Mouse (Mus musculus): ENCODE data around the gene Il1r1.
A peak's percentile ranks its signal among the peaks of the same experiment; 100 is the strongest.
"Not testable (repeated sequence)": the region's sequence is repeated elsewhere in the genome, so short reads cannot be mapped to it uniquely, and the experiment has no call there.

Il1r1 gene

DNA sequence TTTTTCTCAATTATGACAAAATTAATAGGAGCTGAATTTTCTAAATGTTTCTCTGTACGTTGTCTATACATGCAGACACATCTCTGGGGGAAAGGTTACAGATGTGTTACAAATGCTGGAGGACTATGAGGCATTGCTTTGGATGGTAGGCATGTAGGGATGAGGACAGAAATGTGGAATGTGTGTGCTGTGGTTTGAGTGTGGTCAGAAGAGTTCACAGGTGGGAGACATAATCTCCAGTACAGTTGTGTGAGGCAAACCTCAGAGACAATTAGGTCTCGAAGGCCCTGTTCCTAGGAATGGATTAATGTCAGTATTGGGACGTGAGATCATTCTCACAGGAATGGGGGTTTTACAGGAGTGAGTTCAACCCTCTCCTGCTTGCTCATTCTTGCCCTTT, 47.3 kb downstream of the Il1r1 start:
- DNase-seq = no peak

DNA sequence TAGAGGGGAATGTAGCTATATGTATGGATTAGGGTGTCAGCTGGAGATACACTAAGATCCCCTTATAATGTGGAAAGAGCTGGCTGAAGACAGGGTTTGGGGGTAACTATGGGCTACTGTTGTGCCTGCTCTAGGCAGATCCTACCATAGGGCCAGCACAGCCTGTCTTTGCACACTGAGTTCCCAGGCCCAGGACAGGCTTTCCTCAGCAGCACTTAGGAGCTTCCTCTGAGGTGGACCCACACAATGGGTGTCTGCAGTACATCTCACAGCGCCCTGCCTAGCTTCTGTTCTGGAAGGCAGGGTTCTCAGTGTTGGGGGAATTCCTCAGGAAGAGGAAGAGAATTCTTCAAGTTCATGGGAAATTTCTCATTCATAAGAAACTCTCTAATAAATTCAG, 48.6 kb downstream of the Il1r1 start:
- no peak for DNase-seq

DNA sequence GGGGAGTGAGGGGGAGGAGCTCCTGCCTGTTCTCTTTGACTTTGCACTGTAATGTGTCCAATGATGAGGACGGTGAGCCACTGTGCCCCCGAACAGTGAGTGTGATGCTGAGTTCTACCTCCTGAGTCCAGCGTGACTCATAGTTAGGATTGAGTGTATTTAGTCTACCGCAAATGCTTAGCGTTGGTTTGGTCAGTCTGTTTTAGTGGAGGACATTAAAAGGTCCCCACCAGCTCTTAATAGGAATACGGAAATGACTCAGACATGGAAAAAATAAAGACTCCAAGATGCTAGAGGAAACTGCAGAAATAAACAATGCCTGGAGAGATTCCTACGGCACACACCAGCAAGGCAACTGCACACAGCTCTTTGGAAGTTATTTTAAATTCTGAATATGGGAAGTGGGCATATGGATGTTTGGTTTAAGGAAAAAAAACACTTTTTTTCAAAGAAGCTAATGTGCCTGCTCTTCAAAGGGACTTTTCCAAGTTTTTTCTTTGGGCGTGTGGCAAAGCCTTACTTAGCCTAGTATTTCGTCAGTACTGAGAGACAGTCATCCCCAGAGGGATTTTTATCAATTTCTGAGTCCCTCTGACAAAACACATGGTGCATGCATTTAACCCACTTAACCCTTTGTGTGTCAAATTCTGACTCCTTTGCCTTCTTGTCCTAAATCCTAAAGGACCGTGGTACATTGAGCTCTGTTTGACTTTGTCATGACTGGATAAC, 50.6 kb downstream of the Il1r1 start:
- DNase-seq = no peak

DNA sequence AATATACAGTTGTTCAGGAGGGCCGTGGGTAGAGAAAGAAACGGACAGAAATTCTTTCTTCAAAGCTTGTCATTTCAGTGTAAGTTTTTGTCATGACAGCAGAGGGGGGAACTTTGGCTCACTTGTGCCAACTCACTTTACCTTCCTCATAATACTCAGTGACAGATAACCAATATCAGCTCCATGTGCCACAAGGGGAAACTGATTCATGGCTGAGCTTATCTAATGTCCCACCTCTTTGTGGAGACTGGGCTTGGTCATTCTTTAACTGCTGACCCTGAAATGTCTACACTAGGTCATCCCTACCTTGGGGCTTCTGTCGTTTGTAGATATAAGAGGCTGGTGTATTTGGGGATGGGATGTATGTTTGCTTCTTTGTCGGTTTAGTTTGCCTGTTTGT, 53.1 kb downstream of the Il1r1 start:
- no peak for DNase-seq

DNA sequence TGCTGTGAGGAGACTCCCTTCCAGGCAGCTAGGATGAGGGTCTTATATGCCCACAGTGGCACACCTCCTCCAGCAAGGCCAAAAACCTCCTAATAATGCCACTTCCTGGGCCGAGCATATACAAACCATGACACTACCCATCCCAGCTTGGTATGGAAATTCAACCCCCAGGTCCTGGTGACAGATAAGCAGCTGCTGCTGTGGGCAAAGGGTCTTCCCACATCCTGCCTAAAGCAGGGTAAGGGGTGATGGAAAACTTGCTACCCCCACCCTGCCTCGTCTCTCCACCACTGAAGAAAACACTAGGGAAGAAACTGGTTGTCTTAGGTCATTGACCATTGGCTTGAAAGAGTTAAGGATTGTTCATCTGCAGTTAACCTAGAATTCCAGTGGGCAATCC, 53.8 kb downstream of the Il1r1 start:
- no peak for DNase-seq

GRCm38 (mm10) chr1:40279182-40279743, 54.4 kb downstream of the Il1r1 start:
- peak in 1 of 2 experiments; percentile 43 for DNase-seq

GRCm38 (mm10) chr1:40281950-40282349, 57.1 kb downstream of the Il1r1 start:
- DNase-seq = no peak

- DNase-seq = no peak
Measured at GRCm38 (mm10) chr1:40282394-40282793, 57.5 kb downstream of the Il1r1 start.

DNA sequence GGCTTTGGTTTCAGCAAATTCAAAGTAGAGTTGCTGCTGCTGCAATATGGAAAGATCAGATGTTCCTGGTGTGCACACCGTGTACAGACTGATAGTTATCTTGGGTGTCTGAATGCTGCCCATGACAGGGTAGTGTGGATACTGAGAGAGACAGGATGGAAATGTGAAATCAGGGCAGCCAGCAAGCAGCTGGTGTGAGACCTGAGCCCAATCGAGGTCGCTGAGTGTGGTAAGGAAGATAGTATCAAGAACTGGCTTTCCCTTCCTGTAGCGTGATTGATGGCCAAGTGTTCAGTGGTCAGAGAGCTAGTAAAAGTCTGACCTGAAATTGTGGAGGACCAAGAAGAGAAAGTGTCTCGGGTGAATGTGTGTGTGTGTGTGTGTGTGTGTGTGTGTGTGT, 59.1 kb downstream of the Il1r1 start:
- no peak for DNase-seq

- DNase-seq = no peak
Measured at GRCm38 (mm10) chr1:40290489-40291255, 65.8 kb downstream of the Il1r1 start.

- DNase-seq = no peak
Measured at GRCm38 (mm10) chr1:40292231-40292630, 67.4 kb downstream of the Il1r1 start.

- no peak for DNase-seq
Measured at GRCm38 (mm10) chr1:40293891-40294290, 69.0 kb downstream of the Il1r1 start.

DNA sequence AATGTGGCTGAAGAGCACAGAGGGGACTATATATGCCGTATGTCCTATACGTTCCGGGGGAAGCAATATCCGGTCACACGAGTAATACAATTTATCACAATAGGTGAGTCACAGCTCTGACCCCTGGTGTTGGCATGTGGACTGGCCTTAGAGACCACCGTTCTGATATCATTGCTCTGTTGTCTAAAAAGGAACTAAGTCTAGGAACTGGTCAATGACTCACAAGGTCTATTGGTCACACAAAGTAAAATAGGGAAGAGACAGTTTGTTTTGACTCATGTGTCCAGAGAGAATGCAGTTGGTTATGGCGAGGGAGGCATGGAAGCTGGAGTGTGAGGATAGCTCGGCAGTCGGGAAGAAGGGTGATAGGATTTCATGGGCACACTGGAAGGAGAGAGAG, 69.9 kb downstream of the Il1r1 start:
- no peak for DNase-seq

DNA sequence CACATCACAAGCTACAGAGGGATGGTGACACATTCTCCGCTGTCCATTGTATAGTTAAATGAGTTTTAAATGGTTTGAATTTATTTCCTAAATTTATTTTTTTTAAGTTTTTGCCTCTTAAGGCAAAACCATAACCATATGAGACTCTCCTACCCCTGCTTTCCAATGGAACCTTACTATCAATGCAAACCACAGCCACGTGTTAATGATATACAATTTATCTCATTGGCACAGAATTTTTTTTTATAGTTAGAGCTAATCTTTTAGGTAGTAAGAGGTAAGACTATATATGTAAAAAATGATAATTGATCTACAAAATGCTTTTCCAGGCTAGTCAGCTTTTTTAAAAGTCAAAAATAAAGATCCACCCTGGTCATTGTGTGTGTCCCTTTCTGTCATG, 73.2 kb downstream of the Il1r1 start:
- no peak for DNase-seq

GRCm38 (mm10) chr1:40303179-40303866, 78.4 kb downstream of the Il1r1 start:
- no peak for DNase-seq

DNA sequence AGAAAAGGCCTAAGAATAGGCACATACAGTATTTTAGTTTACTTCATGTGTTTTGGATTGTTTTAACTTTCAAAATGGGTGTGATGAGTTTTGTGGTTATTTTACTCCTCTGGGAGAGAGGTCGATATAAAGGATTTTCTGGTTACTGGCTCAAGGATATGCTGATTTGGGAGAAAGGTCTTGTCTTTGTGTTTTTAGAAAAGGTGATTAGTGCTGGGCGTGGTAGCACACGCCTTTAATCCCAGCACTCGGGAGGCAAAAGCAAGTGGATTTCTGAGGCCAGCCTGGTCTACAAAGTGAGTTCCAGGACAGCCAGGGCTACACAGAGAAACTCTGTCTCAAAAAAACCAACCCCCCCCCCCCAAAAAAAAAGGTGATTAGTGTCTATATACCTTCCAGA, 79.4 kb downstream of the Il1r1 start:
- not testable (repeated sequence) for DNase-seq

- no peak for DNase-seq
Measured at GRCm38 (mm10) chr1:40306111-40306510, 81.2 kb downstream of the Il1r1 start.

- no peak for DNase-seq
Measured at GRCm38 (mm10) chr1:40311123-40311522, 86.2 kb downstream of the Il1r1 start.

GRCm38 (mm10) chr1:40311625-40312024, 86.7 kb downstream of the Il1r1 start:
- DNase-seq = no peak

- DNase-seq = no peak
Measured at GRCm38 (mm10) chr1:40314016-40314415, 89.1 kb downstream of the Il1r1 start.

GRCm38 (mm10) chr1:40317657-40318056, 92.8 kb downstream of the Il1r1 start:
- no peak for DNase-seq

DNA sequence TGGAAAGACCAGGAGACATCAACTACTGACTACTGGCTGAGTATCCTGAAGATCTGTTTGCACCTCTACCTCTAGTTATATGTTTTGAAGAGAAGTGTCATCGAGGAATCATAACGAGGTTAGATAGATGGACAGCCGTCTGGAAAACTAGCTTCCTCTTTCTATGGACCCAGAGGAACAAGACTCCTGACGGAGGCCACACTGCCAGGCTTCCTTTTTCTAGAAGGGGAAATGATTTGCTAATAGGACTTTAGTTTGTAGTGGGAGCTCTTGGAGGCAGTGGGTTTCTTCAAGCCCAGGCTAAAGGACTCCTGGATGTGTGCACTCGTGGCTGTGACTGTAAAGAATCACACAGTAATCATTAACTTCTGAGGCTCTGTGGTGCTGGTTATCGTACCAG, 96.9 kb downstream of the Il1r1 start:
- no peak for DNase-seq

DNA sequence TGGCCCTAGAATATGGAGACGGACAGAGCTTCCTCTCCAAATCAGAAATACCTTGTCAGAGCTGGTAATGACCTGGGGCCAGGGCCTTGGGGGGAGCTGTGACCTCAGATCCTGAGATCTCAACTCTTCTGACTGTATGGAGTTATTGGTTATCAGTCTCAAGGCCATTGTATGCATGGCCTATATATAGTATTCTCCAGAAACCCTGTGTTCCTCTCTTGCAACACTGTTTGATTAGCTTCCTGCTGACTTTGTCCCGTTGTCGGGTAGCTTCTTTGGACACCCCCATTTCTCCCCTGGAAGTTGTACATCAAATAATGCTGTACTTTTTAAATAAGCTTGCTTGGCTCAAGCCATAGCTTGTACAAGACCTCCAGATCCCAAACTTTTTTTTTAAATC, 97.7 kb downstream of the Il1r1 start:
- no peak for DNase-seq

- peak; percentile 28 to 69 for DNase-seq
Measured at GRCm38 (mm10) chr1:40324457-40324856, 99.6 kb downstream of the Il1r1 start, which contains the start of gene Il1rl2. Il1rl2 (plus strand) TSS chr1:40324610.
